Mouse (Mus musculus): ENCODE data around the gene Tmem115.

The Tmem115 gene

DNA sequence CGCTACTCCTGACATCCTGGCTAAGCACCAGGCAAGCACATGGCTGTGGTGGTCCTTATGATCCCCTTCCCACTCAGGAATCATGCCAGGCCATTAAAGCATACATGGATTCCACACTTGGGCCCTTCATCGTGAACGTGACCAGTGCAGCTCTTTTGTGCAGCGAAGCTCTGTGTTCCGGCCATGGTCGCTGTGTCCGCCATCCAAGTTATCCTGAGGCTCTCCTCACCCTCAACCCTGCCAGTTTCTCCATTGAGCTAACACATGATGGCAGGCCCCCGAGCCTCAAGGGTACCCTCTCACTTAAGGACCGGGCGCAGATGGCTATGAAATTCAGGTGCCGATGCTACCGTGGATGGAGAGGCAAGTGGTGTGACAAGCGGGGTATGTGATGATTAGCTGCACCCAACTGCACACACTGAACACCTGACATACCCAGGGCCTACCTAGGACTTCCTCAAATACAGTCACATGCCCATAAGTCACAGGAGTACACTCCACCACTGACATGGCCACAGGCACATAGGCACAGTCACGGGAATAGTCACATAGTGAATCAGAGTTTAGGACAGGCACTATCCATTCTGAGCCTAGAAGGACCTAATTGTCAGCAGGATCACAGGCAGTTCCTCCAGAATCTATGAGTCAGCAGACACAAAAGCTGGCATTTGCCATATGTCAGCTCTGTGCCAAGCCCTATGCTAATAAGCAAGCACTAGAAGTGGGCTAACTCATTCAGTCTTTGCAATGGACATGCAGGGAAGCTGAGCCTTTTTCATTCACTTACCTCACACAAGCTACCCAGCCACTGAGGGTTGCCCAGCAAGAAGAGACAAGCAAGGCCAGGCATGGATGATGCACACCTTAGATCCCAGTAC is 45.5 kb downstream of the Tmem115 start:
- in situ Hi-C loops (cut with MboI; ENCODE audit: unreplicated experiment in 2 of 2) = no loop called here

DNA sequence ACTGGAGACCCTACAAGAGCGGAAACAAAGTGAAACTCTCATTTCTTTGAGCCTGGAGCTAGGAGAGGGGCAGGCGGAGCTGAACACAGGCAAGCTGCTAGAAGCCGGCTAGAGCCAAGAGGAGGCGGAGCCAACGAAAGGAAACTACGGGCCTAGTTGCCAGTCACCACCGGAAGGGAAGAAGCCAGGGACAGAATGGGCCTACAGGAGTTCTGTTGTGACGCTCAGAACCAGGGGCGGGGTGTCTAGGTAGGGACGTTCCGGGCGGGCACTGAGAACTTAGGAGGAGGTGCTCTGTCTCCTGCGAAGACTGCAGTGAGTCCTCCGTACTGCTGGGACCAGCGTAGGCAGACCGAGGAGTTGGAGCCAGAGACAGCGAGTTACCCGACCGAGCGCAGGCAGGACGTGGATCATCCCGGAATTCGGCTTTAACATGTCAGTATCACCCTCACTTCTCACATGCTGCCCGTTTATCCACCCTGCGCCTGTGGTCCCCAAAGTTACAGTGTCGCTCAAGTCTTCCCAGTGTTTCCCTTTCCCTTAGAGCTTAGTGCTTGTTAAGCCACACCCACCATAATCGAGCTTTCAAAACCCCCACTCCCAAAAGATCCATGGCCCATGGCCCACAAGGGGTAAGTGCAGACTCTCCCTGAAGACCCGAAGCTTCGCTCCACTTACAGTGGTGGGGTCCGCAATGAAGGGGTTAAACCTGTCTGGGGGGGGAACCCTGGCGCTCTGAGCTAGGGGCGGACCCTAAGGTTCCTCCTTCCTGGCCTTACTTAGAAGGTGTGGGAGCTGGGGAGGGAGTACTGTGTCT is 47.0 kb downstream of the Tmem115 start, which contains the start of gene Hyal3:
Gene Hyal3, plus strand, starts transcription at position 318 of the 817 bp plus-strand sequence.
- in situ Hi-C loops (cut with MboI; ENCODE audit: unreplicated experiment in 2 of 2) = no loop called here

DNA sequence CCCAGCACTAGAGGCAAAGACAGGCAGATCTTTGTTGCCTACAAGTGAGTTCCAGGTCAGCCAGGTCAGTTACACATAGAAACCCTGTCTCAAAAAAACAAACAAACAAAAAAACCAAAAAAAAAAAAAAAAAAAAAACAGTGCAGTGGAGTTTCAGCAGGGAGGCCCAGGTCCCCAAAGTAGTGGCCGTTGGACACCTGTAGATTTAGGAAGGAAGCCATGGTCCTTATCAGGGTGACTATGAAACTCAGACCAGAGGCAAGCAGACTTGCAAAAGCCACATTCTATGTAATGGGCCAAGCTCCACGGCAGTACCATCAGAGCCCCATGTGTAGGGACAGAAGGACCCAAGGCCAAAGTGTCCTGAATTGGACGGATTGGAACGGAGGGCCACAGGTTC is 47.8 kb downstream of the Tmem115 start:
- in situ Hi-C loops (cut with MboI; ENCODE audit: unreplicated experiment in 2 of 2) = no loop called here

DNA sequence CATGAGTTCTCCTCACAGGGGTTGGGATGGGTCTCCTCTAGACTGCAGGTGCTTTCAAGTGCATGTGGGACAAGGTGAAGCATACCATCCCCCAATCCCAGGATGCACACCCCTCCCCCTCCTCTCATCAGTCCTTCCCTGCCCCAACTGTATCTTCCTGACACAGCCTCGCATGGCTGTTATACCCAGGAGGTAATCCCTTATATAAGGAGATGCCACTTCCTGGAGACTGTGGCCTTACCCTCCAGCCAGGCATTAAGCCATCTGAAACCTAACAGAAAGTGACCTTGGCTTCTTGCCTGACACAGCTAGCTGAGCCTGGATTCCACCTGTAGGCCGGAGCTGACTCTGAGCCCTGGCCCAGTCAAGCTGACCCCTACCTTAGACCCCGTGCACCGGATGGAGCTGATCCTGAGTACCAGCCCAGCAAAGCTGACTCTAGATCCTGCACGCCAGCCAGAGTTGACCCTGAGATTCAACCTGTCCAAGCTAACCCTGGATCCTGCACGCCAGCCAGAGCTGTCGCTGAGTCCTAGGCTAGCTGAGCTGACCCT is 48.8 kb downstream of the Tmem115 start:
- in situ Hi-C loops (cut with MboI; ENCODE audit: unreplicated experiment in 2 of 2) = no loop called here

DNA sequence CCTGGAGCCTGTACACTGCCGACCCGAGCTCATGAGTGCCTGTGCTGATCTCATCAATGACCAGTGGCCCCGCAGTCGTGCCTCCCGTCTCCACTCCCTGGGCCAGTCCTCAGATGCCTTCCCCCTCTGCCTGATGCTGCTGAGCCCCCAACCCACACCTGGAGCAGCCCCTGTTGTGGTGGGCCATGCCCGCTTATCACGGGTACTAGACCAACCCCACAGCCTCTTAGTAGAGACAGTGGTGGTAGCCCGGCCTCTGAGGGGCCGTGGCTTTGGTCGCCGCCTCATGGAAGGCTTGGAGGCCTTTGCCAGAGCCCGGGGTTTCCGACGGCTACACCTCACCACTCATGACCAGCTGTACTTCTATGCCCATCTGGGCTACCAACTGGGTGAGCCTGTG is 49.4 kb downstream of the Tmem115 start:
- in situ Hi-C loops (cut with MboI; ENCODE audit: unreplicated experiment in 2 of 2) = no loop called here

DNA sequence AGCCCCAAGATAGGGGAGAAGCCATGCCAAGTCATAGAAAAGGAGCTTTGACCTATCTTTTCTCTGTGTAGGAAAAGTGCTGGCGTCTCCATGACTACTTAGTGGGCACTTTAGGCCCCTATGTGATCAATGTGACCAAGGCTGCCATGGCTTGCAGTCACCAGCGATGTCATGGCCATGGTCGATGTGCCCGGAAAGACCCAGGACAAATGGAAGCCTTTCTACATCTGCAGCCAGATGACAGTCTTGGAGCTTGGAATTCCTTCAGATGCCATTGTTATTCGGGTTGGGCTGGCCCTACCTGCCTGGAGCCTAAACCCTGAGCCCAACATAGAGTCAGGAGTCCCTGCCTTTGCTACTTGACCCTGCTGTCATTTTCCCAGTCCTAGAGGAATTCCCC is 52.8 kb downstream of the Tmem115 start:
- in situ Hi-C loops (cut with MboI; ENCODE audit: unreplicated experiment in 2 of 2) = no loop called here

DNA sequence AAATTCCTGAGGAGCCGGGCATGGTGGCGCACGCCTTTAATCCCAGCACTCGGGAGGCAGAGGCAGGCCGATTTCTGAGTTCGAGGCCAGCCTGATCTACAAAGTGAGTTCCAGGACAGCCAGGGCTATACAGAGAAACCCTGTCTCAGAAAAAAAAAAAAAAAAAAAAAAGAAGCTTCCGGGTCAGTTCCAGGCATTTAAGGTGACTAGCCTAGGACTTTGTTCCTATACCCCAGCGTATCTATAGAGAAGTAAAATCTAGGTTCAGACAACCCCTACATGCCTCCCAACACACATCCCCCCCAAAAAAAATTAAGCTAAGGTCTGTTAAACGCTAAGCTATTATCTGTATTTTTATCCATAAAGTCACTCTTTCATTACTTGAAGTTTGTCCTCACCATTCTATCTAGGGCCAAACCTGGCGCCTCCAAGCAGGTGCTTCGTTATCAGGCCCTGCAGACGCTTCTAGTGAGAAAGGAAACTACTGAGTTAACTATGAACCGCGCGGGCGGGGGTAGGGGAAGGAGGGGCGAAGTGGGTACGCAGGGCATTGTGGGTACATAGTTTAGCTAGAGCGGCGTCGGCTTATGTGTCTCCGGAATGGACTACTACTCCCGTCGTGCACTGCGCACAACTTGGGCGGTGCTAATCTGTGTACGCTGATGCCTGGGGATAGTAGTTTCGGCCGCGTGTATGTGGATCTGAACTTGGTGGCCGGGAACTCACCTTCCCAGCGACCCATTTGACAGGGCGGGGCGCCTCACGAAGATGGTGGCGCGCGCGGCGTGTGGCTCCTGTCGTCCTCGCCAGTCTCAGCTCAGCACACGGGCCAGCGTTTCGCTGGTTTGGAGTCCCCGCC is 53.5 kb downstream of the Tmem115 start, which contains the start of gene Ifrd2:
Gene Ifrd2, plus strand, starts transcription at position 669 of the 859 bp plus-strand sequence.
- in situ Hi-C loops (cut with MboI; ENCODE audit: unreplicated experiment in 2 of 2) = no loop called here

DNA sequence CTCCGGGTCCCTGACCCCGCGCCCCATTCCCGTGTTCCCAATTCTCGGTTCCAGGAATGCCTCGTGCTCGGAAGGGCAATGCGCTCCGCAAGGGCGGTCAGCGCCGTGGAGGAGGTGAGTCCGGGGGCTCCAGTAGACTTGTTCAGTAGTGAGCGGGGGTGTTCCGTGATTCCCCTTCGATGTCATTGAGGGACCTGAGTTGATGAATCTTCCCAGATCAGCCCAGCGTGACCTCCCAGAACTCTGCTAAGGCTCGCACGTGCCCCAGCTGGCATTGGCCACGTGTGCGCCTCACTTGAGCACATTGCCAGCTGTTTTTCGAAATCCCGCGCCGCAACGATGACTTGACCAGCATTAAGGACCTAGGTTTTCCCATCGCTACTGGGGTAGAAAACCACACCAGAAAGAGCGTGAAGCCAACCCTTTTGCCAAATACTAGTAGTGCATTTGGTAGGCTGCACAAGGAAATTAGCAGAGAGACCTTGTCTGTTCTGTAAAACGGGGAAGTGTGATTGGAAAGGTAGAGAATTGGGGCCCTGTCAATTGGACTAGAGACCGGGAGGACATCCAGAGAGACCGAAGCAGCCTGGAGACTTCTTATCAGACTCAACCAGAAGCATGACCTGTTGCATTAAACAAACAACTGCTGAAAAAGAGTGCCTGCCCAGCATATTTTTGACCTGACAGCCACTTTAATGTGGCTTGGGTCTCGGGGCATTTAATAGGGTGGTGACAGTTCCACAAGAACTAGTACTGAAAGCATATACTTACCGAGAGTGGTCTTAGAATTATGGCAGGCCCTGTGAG is 54.3 kb downstream of the Tmem115 start:
- in situ Hi-C loops (cut with MboI; ENCODE audit: unreplicated experiment in 2 of 2) = no loop called here
